Mouse (Mus musculus) testis, adult 2 months (tissue): ENCODE measurements around the gene 4930558K02Rik.
A peak's percentile ranks its signal among the peaks of the same experiment; 100 is the strongest.

Source experiments
- CTCF ChIP-seq: fragments of 200-500 bp; IDR thresholded peaks from 2 replicates; pipeline ENCODE4 v1.5.1; 2012; ENCODE audit warnings: low read depth, mild to moderate bottlenecking, inconsistent platforms, low read length, moderate library complexity; ENCODE audit not compliant: control insufficient read depth, insufficient read depth, insufficient replicate concordance
- POLR2A ChIP-seq: fragments of 200-500 bp; IDR thresholded peaks from 2 replicates; pipeline ENCODE4 v1.6.1; 2012; ENCODE audit warnings: low read depth, mild to moderate bottlenecking, inconsistent platforms, low read length, moderate library complexity; ENCODE audit not compliant: control insufficient read depth

DNA sequence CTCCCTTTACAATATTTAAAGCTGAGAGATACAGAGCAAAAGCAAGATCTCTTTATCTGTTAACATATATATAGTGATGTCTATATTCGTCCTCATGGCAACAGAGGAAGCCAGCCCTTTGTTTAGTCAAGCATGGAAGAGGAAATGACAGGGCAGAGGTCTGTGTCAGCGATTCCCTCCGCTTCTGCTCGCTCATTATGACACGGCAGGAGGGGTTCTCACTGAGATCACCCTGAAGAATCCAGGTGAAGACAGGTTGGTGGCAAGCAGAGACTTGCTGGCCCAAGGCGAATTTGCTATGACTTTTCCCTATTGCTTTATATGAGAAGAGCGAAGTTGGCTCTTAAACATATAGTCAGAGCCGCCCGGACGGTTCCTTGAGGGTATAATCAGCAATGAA is 83.3 kb downstream of the 4930558K02Rik start:
- TF ChIP-seq CTCF (no peak), POLR2A (peak; percentile 71; the same call in 1 of the 2 replicates)
